Mouse (Mus musculus) gonadal fat pad, adult 2 months (tissue): Measurements from ENCODE around the gene B230217C12Rik. TPM values are rescaled to one million over a fixed set of nuclear protein-coding genes. Genes with fewer than 3 reads are reported as not detected.
A peak's percentile ranks its signal among the peaks of the same experiment; 100 is the strongest.
"Not testable (repeated sequence)": the region's sequence is repeated elsewhere in the genome, so short reads cannot be mapped to it uniquely, and the experiment has no call there.

Experiments
- DNase-seq: peaks from one replicate; pipeline ENCODE4 v3.0.0-alpha.2; 2012; ENCODE audit warnings: low read depth
- polyA plus RNA-seq: library from polyadenylated mRNA; depleted of rRNA; stranded (reverse); fragments of >200 nt; gene quantifications from 2 replicates; pipeline ENCODE4 v1.2.3, GENCODE M21; 2012; rRNA removed

B230217C12Rik gene
- polyA plus RNA-seq, 1 experiment, result 1.3 TPM

- DNase-seq, result no peak
These were observed 27.0 kb downstream of the B230217C12Rik start for GRCm38 (mm10) chr11:97867591-97867990.

GRCm38 (mm10) chr11:97872378-97872777 is 31.8 kb downstream of the B230217C12Rik start:
- not testable (repeated sequence) for DNase-seq

- no peak for DNase-seq
These were observed 33.8 kb downstream of the B230217C12Rik start for GRCm38 (mm10) chr11:97874396-97874795.

- DNase-seq, result no peak
These were observed 36.8 kb downstream of the B230217C12Rik start for GRCm38 (mm10) chr11:97877341-97877740.

GRCm38 (mm10) chr11:97880362-97880761 is 39.8 kb downstream of the B230217C12Rik start:
- no peak for DNase-seq

- DNase-seq, result no peak
These were observed 43.0 kb downstream of the B230217C12Rik start for GRCm38 (mm10) chr11:97883542-97883917.

GRCm38 (mm10) chr11:97883918-97884600 is 43.5 kb downstream of the B230217C12Rik start, which contains the start of gene Fbxo47:
Fbxo47 (minus strand) TSS chr11:97884154.
- peak; percentile 86 for DNase-seq

- DNase-seq, result no peak
These were observed 44.1 kb downstream of the B230217C12Rik start for GRCm38 (mm10) chr11:97884601-97885185.

- DNase-seq, result no peak
These were observed 44.8 kb downstream of the B230217C12Rik start for GRCm38 (mm10) chr11:97885296-97885915.

GRCm38 (mm10) chr11:97891821-97892220 is 51.2 kb downstream of the B230217C12Rik start:
- no peak for DNase-seq

Other genes starting within 250 kb of the B230217C12Rik start
- gene Epop, start 211.1 kb upstream of the B230217C12Rik start, polyA plus RNA-seq, result 0.51 and 0.62 TPM in 2 replicates
- 24.5 and 28.8 TPM in 2 replicates for gene Mllt6, start 177.4 kb upstream of the B230217C12Rik start, polyA plus RNA-seq
- 54.1 and 83.1 TPM in 2 replicates for gene Cisd3, start 155.0 kb upstream of the B230217C12Rik start, polyA plus RNA-seq
- gene Pcgf2, start 140.3 kb upstream of the B230217C12Rik start, polyA plus RNA-seq, result 33.7 and 43.8 TPM in 2 replicates
- 327 and 453 TPM in 2 replicates for gene Psmb3, start 137.4 kb upstream of the B230217C12Rik start, polyA plus RNA-seq
- gene Pip4k2b, start 96.1 kb upstream of the B230217C12Rik start, polyA plus RNA-seq, result 16.5 and 17.9 TPM in 2 replicates
- gene Cwc25, start 74.2 kb upstream of the B230217C12Rik start, polyA plus RNA-seq, result 8.3 and 8.7 TPM in 2 replicates
- 0.70 TPM in 1 of 2 replicates, not detected in the other for gene 1700001P01Rik, start 64.9 kb upstream of the B230217C12Rik start, polyA plus RNA-seq
- 161 and 167 TPM in 2 replicates for gene Rpl23, start 58.3 kb upstream of the B230217C12Rik start, polyA plus RNA-seq
- 106 and 107 TPM in 2 replicates for gene Lasp1, start 41.8 kb upstream of the B230217C12Rik start, polyA plus RNA-seq
- 0.39 and 1.2 TPM in 2 replicates for gene Fbxo47, start 43.4 kb downstream of the B230217C12Rik start, polyA plus RNA-seq
- 5.6 and 9.0 TPM in 2 replicates for gene Plxdc1, start 145.7 kb downstream of the B230217C12Rik start, polyA plus RNA-seq
- gene Arl5c, start 155.4 kb downstream of the B230217C12Rik start, polyA plus RNA-seq, result 2.1 and 2.2 TPM in 2 replicates
- 9.0 and 13.8 TPM in 2 replicates for gene Cacnb1, start 182.3 kb downstream of the B230217C12Rik start, polyA plus RNA-seq
- 1,005 and 1,089 TPM in 2 replicates for gene Rpl19, start 185.9 kb downstream of the B230217C12Rik start, polyA plus RNA-seq
- gene Stac2, start 212.7 kb downstream of the B230217C12Rik start, polyA plus RNA-seq, result 1.6 and 4.3 TPM in 2 replicates